Mouse (Mus musculus): ENCODE measurements around the gene Acap1. TPM values are rescaled to one million over a fixed set of nuclear protein-coding genes. Genes with fewer than 3 reads are reported as not detected.

Gene Acap1
- polyA plus RNA-seq, 1 experiment from 2014 or later, result 8.7 TPM

- peaks cover 40% of the 10 kb centered on the region for H3K27me3 ChIP-seq (replicated peaks; ENCODE audit: control insufficient read depth, insufficient read depth, low read length)
- peak overlapping the region; percentile 76 for H3K4me3 ChIP-seq (ENCODE audit: low read depth, low read length)
- H3K4me1 ChIP-seq (replicated peaks; ENCODE audit: control insufficient read depth, insufficient read depth, low read length), result peaks cover 40% of the 10 kb centered on the region
- DNase-seq (ENCODE audit: low spot score) (no peak), ATAC-seq (replicated peaks; ENCODE audit: low FRiP score) (no peak)
- H3K4me2 ChIP-seq, result peak overlapping the region; percentile 96
- no peaks in the 10 kb centered on the region for H3K9me3 ChIP-seq (ENCODE audit: control insufficient read depth, low read length)
- no peak overlapping the region for H3K9ac ChIP-seq (ENCODE audit: low read depth, low read length)
- H3K36me3 ChIP-seq (ENCODE audit: control insufficient read depth, insufficient read depth, low read length), result no peaks in the 10 kb centered on the region; the same call in 1 of the 2 replicates
- 9% methylated on average over 4 of the region's 4 CpGs for WGBS
- no peak overlapping the region for H3K27ac ChIP-seq (ENCODE audit: low read depth, low read length)
Measured at GRCm38 (mm10) chr11:69835966-69836335, 59.4 kb downstream of the Acap1 start.

GRCm38 (mm10) chr11:69835326-69835965, 59.9 kb downstream of the Acap1 start:
- no peaks in the 10 kb centered on the region for H3K9me3 ChIP-seq (ENCODE audit: control insufficient read depth, low read length)
- ATAC-seq (replicated peaks; ENCODE audit: low FRiP score) (no peak), DNase-seq (ENCODE audit: low spot score) (no peak)
- 16% methylated on average over 9 of the region's 9 CpGs for WGBS
- no peak overlapping the region for H3K27ac ChIP-seq (ENCODE audit: low read depth, low read length)
- H3K4me1 ChIP-seq (replicated peaks; ENCODE audit: control insufficient read depth, insufficient read depth, low read length), result peaks cover 40% of the 10 kb centered on the region
- H3K9ac ChIP-seq (ENCODE audit: low read depth, low read length), result no peak overlapping the region
- no peaks in the 10 kb centered on the region; the same call in 1 of the 2 replicates for H3K36me3 ChIP-seq (ENCODE audit: control insufficient read depth, insufficient read depth, low read length)
- peak overlapping the region; percentile 53; the same call in 1 of the 2 replicates for H3K4me3 ChIP-seq (ENCODE audit: low read depth, low read length)
- peaks cover 40% of the 10 kb centered on the region for H3K27me3 ChIP-seq (replicated peaks; ENCODE audit: control insufficient read depth, insufficient read depth, low read length)
- H3K4me2 ChIP-seq, result peak overlapping the region; percentile 96

- H3K9ac ChIP-seq (ENCODE audit: low read depth, low read length), result peak overlapping the region; percentile 74
- ATAC-seq (replicated peaks; ENCODE audit: low FRiP score), result peak; percentile 13; the same call in 1 of the 2 replicates
- DNase-seq (ENCODE audit: low spot score), result peak; percentile 62
- H3K4me3 ChIP-seq (ENCODE audit: low read depth, low read length), result peak overlapping the region; percentile 53
- H3K27me3 ChIP-seq (replicated peaks; ENCODE audit: control insufficient read depth, insufficient read depth, low read length), result peaks cover 40% of the 10 kb centered on the region
- H3K36me3 ChIP-seq (ENCODE audit: control insufficient read depth, insufficient read depth, low read length), result no peaks in the 10 kb centered on the region; the same call in 1 of the 2 replicates
- peaks cover 35% of the 10 kb centered on the region for H3K4me1 ChIP-seq (replicated peaks; ENCODE audit: control insufficient read depth, insufficient read depth, low read length)
- WGBS, result 4% methylated on average over 43 of the region's 48 CpGs
- peak overlapping the region; percentile 81 for H3K4me2 ChIP-seq
- H3K9me3 ChIP-seq (ENCODE audit: control insufficient read depth, low read length), result no peaks in the 10 kb centered on the region
- H3K27ac ChIP-seq (ENCODE audit: low read depth, low read length), result no peak overlapping the region
Measured at GRCm38 (mm10) chr11:69834001-69834549, 61.3 kb downstream of the Acap1 start.

GRCm38 (mm10) chr11:69833554-69833953, 61.8 kb downstream of the Acap1 start:
- 49% methylated on average over 8 of the region's 8 CpGs for WGBS
- H3K9ac ChIP-seq (ENCODE audit: low read depth, low read length), result peak overlapping the region; percentile 74
- DNase-seq (ENCODE audit: low spot score) (no peak), ATAC-seq (replicated peaks; ENCODE audit: low FRiP score) (no peak)
- H3K9me3 ChIP-seq (ENCODE audit: control insufficient read depth, low read length), result no peaks in the 10 kb centered on the region
- H3K36me3 ChIP-seq (ENCODE audit: control insufficient read depth, insufficient read depth, low read length), result no peaks in the 10 kb centered on the region; the same call in 1 of the 2 replicates
- H3K4me2 ChIP-seq, result peak overlapping the region; percentile 81
- H3K27me3 ChIP-seq (replicated peaks; ENCODE audit: control insufficient read depth, insufficient read depth, low read length), result peaks cover 40% of the 10 kb centered on the region
- peaks cover 34% of the 10 kb centered on the region for H3K4me1 ChIP-seq (replicated peaks; ENCODE audit: control insufficient read depth, insufficient read depth, low read length)
- H3K27ac ChIP-seq (ENCODE audit: low read depth, low read length), result no peak overlapping the region
- H3K4me3 ChIP-seq (ENCODE audit: low read depth, low read length), result peak overlapping the region; percentile 53

Small RNA genes within 50 kb of the gene (microRNA-seq; reads per million reads assigned to microRNA genes)
- gene Mir6924 (ENCODE audit: borderline number of aligned reads), result not detected

Other genes with a start within 250 kb of the Acap1 start
- not detected in 2 replicates for gene Sox15, start 240.2 kb downstream of the Acap1 start, polyA plus RNA-seq (2014; fragmentation: Nextera tagmentation; extraction: Ambion mirVana)
- gene Mpdu1, start 232.9 kb downstream of the Acap1 start, polyA plus RNA-seq (2014; fragmentation: Nextera tagmentation; extraction: Ambion mirVana), result 20.7 and 24.0 TPM in 2 replicates
- gene Cd68, start 229.4 kb downstream of the Acap1 start, polyA plus RNA-seq (2014; fragmentation: Nextera tagmentation; extraction: Ambion mirVana), result 21.0 and 22.0 TPM in 2 replicates
- 755 and 757 TPM in 2 replicates for gene Eif4a1, start 223.1 kb downstream of the Acap1 start, polyA plus RNA-seq (2014; fragmentation: Nextera tagmentation; extraction: Ambion mirVana)
- gene Senp3, start 213.5 kb downstream of the Acap1 start, polyA plus RNA-seq (2014; fragmentation: Nextera tagmentation; extraction: Ambion mirVana), result 75.4 and 79.1 TPM in 2 replicates
- 0.37 TPM in 1 of 2 replicates, not detected in the other for gene Tnfsf13, start 209.8 kb downstream of the Acap1 start, polyA plus RNA-seq (2014; fragmentation: Nextera tagmentation; extraction: Ambion mirVana)
- gene Tnfsf12, start 199.7 kb downstream of the Acap1 start, polyA plus RNA-seq (2014; fragmentation: Nextera tagmentation; extraction: Ambion mirVana), result 4.5 and 6.0 TPM in 2 replicates
- gene Tnfsfm13, start 199.4 kb downstream of the Acap1 start, polyA plus RNA-seq (2014; fragmentation: Nextera tagmentation; extraction: Ambion mirVana), result 1.7 and 2.6 TPM in 2 replicates
- gene Polr2a, start 136.9 kb downstream of the Acap1 start, polyA plus RNA-seq (2014; fragmentation: Nextera tagmentation; extraction: Ambion mirVana), result 46.1 and 48.9 TPM in 2 replicates
- gene Slc35g3, start 133.6 kb downstream of the Acap1 start, polyA plus RNA-seq (2014; fragmentation: Nextera tagmentation; extraction: Ambion mirVana), result not detected in 2 replicates
- 0.90 and 1.0 TPM in 2 replicates for gene Zbtb4, start 129.6 kb downstream of the Acap1 start, polyA plus RNA-seq (2014; fragmentation: Nextera tagmentation; extraction: Ambion mirVana)
- 1.3 and 1.4 TPM in 2 replicates for gene Chrnb1, start 99.6 kb downstream of the Acap1 start, polyA plus RNA-seq (2014; fragmentation: Nextera tagmentation; extraction: Ambion mirVana)
- gene Fgf11, start 93.7 kb downstream of the Acap1 start, polyA plus RNA-seq (2014; fragmentation: Nextera tagmentation; extraction: Ambion mirVana), result 1.2 TPM in 2 replicates
- 0.96 and 1.2 TPM in 2 replicates for gene Tmem102, start 89.9 kb downstream of the Acap1 start, polyA plus RNA-seq (2014; fragmentation: Nextera tagmentation; extraction: Ambion mirVana)
- not detected in 2 replicates for gene Gm39566, start 80.2 kb downstream of the Acap1 start, polyA plus RNA-seq (2014; fragmentation: Nextera tagmentation; extraction: Ambion mirVana)
- not detected in 2 replicates for gene Spem2, start 77.1 kb downstream of the Acap1 start, polyA plus RNA-seq (2014; fragmentation: Nextera tagmentation; extraction: Ambion mirVana)
- not detected in 2 replicates for gene Spem1, start 73.4 kb downstream of the Acap1 start, polyA plus RNA-seq (2014; fragmentation: Nextera tagmentation; extraction: Ambion mirVana)
- 2.8 and 3.4 TPM in 2 replicates for gene Nlgn2, start 57.8 kb downstream of the Acap1 start, polyA plus RNA-seq (2014; fragmentation: Nextera tagmentation; extraction: Ambion mirVana)
- 336 and 370 TPM in 2 replicates for gene Tmem256, start 57.0 kb downstream of the Acap1 start, polyA plus RNA-seq (2014; fragmentation: Nextera tagmentation; extraction: Ambion mirVana)
- gene Plscr3, start 49.2 kb downstream of the Acap1 start, polyA plus RNA-seq (2014; fragmentation: Nextera tagmentation; extraction: Ambion mirVana), result 63.5 and 70.1 TPM in 2 replicates
- gene Tnk1, start 36.8 kb downstream of the Acap1 start, polyA plus RNA-seq (2014; fragmentation: Nextera tagmentation; extraction: Ambion mirVana), result 0.57 and 0.62 TPM in 2 replicates
- not detected in 2 replicates for gene Tmem95, start 17.5 kb downstream of the Acap1 start, polyA plus RNA-seq (2014; fragmentation: Nextera tagmentation; extraction: Ambion mirVana)
- gene Kctd11, start 14.1 kb downstream of the Acap1 start, polyA plus RNA-seq (2014; fragmentation: Nextera tagmentation; extraction: Ambion mirVana), result 2.3 and 3.6 TPM in 2 replicates
- 3.2 and 4.0 TPM in 2 replicates for gene 2810408A11Rik, start 5.4 kb upstream of the Acap1 start, polyA plus RNA-seq (2014; fragmentation: Nextera tagmentation; extraction: Ambion mirVana)
- 9.5 and 10.5 TPM in 2 replicates for gene Neurl4, start 5.5 kb upstream of the Acap1 start, polyA plus RNA-seq (2014; fragmentation: Nextera tagmentation; extraction: Ambion mirVana)
- gene Gps2, start 18.3 kb upstream of the Acap1 start, polyA plus RNA-seq (2014; fragmentation: Nextera tagmentation; extraction: Ambion mirVana), result 121 and 130 TPM in 2 replicates
- 2,995 and 3,090 TPM in 2 replicates for gene Eif5a, start 26.4 kb upstream of the Acap1 start, polyA plus RNA-seq (2014; fragmentation: Nextera tagmentation; extraction: Ambion mirVana)
- 1.3 and 1.7 TPM in 2 replicates for gene Ybx2, start 40.3 kb upstream of the Acap1 start, polyA plus RNA-seq (2014; fragmentation: Nextera tagmentation; extraction: Ambion mirVana)
- 7.0 and 8.3 TPM in 2 replicates for gene Slc2a4, start 52.6 kb upstream of the Acap1 start, polyA plus RNA-seq (2014; fragmentation: Nextera tagmentation; extraction: Ambion mirVana)
- gene Cldn7, start 69.2 kb upstream of the Acap1 start, polyA plus RNA-seq (2014; fragmentation: Nextera tagmentation; extraction: Ambion mirVana), result 4.0 and 5.1 TPM in 2 replicates
- 20.8 and 24.0 TPM in 2 replicates for gene Ctdnep1, start 85.6 kb upstream of the Acap1 start, polyA plus RNA-seq (2014; fragmentation: Nextera tagmentation; extraction: Ambion mirVana)
- gene Elp5, start 87.0 kb upstream of the Acap1 start, polyA plus RNA-seq (2014; fragmentation: Nextera tagmentation; extraction: Ambion mirVana), result 131 and 146 TPM in 2 replicates
- gene Gabarap, start 95.6 kb upstream of the Acap1 start, polyA plus RNA-seq (2014; fragmentation: Nextera tagmentation; extraction: Ambion mirVana), result 302 and 311 TPM in 2 replicates
- 33.2 and 36.6 TPM in 2 replicates for gene Phf23, start 100.2 kb upstream of the Acap1 start, polyA plus RNA-seq (2014; fragmentation: Nextera tagmentation; extraction: Ambion mirVana)
- gene Dvl2, start 105.1 kb upstream of the Acap1 start, polyA plus RNA-seq (2014; fragmentation: Nextera tagmentation; extraction: Ambion mirVana), result 22.1 and 23.3 TPM in 2 replicates
- gene Acadvl, start 119.9 kb upstream of the Acap1 start, polyA plus RNA-seq (2014; fragmentation: Nextera tagmentation; extraction: Ambion mirVana), result 85.7 and 89.7 TPM in 2 replicates
- 9.3 and 9.4 TPM in 2 replicates for gene Dlg4, start 121.4 kb upstream of the Acap1 start, polyA plus RNA-seq (2014; fragmentation: Nextera tagmentation; extraction: Ambion mirVana)
- gene Asgr1, start 158.5 kb upstream of the Acap1 start, polyA plus RNA-seq (2014; fragmentation: Nextera tagmentation; extraction: Ambion mirVana), result 0.40 and 0.66 TPM in 2 replicates
- 4.3 and 5.8 TPM in 2 replicates for gene Asgr2, start 197.1 kb upstream of the Acap1 start, polyA plus RNA-seq (2014; fragmentation: Nextera tagmentation; extraction: Ambion mirVana)
- 0.63 and 1.5 TPM in 2 replicates for gene Mgl2, start 234.8 kb upstream of the Acap1 start, polyA plus RNA-seq (2014; fragmentation: Nextera tagmentation; extraction: Ambion mirVana)

All from liver, embryonic 11.5 days (tissue).